Mouse (Mus musculus): ENCODE measurements at regions not wholly inside any gene's neighbourhood (a gene's known extent, or its start where the extent isn't known, plus 50 kb on each side); places are given as distances from the start of the nearest gene placed in this dataset.
"Not testable (repeated sequence)": the region's sequence is repeated elsewhere in the genome, so short reads cannot be mapped to it uniquely, and the experiment has no call there.

DNA sequence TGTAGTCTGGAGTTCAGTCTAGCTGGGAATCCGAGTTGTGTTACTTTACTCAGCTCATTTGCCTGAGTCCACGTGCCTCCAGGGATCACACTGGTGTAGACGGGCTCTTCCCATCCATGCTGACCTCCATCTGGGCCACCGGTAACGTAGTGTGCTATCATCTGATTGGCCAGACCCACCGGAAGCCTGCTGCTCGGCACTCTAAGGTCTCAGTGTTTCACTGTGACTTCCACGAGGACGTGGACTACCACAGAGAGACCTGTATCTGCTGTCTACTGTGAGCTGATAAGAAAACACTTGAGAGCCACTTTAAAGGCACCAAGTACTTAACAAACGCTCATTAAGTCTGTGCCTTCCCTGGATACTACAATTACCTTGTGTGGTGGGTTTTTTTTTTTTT, 262.8 kb upstream of the Nr5a2 start:
- DNase-seq (ENCODE audit: low read depth, low spot score), result no peak

DNA sequence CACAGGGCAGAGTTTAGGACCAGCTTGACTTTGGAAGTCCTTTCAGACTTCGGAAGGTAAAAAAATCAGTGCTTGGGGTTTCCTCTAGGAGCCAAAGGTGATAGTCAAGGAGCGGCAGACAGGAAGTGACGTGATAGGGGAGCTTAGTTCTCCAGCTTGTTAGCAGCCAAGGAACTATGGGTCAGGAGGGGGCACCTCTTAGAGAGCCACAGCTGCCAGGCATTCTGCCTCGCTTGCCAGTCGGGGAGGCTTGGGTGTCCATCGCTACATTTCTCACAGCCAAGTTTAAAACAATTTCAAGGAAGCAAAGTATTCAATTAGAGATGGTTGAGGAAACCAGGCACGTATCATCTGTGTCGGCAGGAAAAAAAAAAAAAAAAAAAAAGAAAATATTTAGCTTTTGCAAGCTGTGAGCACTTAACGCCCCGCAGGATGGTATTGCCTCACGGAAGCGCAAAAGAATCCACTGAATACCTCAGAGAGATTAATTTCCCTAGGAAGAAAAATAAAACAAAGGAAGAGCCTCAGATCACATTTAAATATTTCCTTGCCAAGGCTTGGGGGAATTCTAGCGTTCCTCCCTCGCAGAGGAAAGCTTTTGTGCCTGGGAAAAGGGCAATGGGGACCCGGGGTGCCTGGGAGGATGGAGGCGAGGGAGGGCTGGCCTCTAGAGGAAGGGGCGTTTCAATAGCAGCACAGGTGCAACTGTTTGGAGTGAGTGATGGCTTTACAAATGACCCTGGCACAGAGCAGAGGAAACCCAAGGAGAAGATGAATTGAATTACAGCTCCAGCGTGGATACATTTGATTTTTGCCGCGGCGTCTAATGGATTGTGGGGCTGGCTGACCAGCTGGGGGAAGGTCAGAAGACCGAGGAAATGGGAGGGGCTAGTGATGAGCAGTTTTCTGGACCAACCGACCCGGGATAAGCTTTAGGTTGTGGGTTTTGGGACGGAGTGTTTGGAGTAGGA, 261.1 kb upstream of the Nr5a2 start:
- no peak for DNase-seq (ENCODE audit: low read depth, low spot score)

DNA sequence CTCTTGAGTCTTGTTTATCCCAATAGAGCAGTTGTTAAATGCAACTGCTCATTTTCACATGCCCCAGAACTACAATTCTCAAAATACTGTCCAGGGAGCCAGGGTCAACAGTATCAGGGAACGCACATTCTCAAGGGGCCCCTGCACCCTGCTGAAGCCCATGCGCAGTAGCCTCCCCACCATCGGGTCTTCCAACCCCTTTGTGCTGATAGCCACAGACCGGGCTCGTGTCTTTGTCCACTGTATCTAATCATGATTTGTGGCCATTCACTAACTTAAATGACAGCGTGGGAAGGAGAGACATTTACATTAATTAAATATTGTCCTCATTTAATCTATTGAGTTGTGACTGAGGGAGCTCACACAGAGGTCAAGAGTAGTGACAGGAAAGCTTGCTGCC, 260.0 kb upstream of the Nr5a2 start:
- DNase-seq (ENCODE audit: low read depth, low spot score), result no peak

DNA sequence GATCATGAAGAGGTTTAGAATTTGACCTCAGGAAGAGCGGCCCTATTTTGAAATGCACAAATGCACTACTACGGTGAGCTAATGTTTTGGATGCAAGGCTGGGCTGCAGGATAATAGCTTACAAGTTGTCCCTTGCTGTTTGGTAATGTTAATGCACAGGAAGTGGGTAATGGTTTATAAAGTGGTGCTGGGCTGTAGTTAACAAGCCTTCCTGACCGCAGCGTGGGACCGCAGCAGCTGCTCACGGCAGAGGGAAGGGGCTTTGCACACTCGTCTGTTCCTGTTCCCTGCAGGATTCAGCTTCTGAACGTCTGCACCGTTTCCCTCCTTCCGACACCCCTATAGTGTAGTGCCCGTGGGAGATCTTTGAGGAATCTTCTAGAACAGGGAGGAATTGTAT, 258.4 kb upstream of the Nr5a2 start:
- DNase-seq (ENCODE audit: low read depth, low spot score), result no peak

DNA sequence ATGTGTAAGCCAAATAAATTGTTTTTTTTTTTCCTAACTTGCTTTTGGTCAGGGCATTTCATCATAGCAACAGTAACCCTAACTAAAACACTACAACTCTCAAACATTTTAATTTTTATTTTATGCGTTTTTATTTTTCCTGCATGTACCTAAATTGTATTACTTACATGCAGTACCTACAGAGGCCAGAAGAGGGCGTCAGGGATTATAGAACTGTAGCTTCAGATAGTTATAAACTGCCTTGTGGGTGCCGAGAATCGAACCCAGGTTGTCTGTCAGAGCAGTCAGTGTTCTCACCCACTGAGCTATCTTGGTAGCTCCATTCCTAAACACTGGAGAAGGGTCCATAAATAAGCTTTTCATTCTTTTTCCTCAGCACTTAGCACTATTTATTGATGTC, 257.8 kb upstream of the Nr5a2 start:
- DNase-seq (ENCODE audit: low read depth, low spot score), result no peak

DNA sequence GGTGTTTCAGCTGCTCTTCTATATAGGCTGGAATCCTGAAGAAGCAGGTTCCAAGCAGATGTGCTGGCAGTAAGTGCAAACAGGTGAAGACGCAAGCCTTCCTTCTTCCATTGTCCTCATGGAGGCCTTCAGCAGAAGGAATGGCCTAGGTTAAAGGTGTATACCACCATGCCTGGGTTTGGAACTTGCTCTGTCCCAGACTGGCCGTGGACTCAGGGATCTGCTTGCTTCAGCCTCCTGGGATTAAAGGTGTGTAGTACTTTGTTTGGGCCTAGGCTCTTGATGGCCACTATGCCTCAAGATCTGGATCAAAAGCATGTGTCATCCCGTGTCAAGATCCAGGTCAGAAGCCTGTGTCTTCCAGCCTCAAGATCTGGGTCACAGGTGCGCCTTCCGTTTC, 257.0 kb upstream of the Nr5a2 start:
- no peak for DNase-seq (ENCODE audit: low read depth, low spot score)

DNA sequence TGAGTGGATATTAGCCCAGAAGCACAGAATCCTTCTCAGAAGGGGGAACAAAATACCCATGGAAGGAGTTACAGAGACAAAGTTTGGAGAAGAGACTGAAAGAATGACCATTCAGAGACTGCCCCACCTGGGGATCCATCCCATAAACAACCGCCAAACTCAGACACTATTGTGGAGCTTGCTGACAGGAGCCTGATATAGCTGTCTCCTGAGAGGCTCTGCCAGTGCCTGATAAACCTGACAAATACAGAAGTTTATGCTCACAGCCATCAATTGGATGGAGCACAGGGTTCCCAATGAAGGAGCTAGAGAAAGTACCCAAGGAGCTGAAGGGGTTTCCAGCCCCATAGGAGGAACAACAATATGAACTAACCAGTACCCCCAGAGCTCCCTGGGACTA, 254.1 kb upstream of the Nr5a2 start:
- not testable (repeated sequence) for DNase-seq (ENCODE audit: low read depth, low spot score)

DNA sequence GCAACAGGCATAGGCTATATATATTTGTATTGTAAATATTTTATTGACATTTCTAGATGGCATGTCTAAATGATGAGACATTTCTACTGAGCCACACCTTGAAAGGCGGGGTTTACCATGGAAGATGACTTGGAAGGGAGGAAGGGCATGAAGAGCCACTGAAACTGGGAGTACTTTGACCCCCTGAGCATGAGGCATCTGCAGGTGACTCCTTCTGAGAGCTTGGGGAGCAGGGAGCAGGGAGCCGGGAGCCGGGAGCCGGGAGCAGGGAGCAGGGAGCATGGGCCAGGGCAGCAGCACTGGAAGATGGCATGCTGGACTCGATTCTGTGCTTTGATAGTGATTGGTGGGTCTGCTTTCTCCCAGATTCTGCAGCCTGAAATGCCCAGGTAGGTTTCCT, 253.5 kb upstream of the Nr5a2 start:
- no peak for DNase-seq (ENCODE audit: low read depth, low spot score)

DNA sequence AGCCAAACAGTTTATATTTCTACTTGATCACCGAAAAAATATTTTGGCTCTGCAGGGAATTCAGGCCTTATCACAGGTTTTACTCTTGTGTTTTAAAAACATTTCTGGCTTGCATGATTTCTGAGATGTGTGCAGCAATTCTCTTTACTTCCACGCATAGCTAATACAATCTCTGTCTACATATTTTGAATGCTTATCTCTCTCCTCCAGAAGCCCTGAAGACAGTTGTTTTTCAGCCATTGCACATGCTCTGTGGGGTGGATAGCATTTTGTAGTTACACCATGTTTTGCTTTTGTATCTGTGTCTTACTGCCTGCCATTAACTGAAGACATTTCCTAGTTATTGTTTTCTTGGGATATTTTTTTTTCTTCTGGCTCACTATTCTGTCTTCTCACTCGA, 252.6 kb upstream of the Nr5a2 start:
- DNase-seq (ENCODE audit: low read depth, low spot score), result no peak

DNA sequence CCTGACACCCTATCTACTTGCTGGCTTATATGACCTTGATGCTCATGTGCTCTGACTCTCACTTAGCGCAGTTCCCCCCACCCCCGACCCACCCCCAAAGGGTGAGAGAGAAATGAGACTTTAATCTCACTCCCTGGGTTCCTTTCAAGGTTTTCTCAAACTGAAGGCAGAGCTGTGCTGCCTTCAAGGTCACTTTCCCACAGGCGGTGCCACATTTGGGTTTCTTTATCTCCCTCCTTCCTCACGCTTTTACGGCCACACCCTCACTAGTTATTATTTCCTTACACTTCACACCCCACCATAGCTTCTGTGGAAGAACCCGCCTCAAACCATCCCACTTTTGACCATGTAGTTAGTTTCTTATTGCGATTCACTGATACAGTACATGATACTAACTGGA, 244.1 kb upstream of the Nr5a2 start:
- no peak for DNase-seq (ENCODE audit: low read depth, low spot score)

DNA sequence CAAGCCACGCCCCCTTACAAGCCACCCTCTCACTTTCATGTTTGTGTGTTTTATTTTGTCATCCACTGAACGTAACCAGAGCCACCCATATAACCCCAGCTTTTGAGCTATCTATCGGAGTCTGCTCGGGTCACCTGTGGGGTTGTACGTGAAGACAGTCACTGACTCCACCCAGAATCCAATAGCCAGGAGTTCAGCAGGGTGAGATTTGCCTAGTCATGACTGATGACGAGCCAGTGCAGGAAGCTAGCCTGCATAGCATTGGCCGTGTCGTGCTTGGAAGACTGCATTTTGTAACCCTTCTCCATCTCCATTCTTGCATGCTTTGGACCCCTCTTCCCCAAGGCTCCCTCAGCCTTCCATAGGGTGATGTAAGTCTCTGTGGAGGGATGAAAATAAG, 243.3 kb upstream of the Nr5a2 start:
- no peak for DNase-seq (ENCODE audit: low read depth, low spot score)

DNA sequence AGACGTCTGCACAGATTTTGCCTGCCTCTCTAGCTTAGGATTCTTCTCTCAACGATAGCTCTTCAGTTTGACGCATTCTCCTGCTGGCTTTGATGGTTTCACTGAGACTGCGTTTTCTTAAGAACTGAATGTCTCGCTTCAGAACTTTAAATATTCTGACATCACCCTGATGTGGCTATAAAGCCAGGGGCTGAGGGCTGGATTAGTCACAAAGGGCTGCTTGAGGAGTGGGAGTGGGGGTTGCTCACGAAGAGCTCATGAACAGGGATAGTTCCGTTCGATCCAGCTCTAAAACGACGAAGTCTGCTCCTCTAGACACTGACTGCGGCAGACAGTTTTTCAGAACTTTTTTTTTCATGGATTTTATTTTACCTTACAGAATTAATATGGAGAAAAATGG, 240.7 kb upstream of the Nr5a2 start:
- no peak for DNase-seq (ENCODE audit: low read depth, low spot score)

DNA sequence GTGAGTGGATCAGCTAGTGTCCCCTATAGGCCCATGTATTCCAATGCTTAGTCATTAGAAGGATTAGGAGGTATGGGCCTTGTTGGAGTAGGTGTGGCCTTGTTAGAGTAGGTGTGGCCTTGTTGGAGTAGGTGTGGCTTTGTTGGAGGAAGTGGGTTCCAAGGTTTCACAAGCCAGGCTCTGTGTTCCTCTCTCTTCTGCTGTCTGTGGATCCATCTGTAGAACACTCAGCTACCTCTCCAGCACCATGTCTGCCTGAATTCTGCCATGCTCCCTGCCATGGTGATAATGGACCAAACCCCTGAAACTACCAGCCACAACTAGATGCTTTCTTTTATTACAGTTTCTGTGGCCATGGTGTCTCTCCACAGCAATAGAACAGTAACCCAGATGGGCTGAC, 235.7 kb upstream of the Nr5a2 start:
- no peak for DNase-seq (ENCODE audit: low read depth, low spot score)

DNA sequence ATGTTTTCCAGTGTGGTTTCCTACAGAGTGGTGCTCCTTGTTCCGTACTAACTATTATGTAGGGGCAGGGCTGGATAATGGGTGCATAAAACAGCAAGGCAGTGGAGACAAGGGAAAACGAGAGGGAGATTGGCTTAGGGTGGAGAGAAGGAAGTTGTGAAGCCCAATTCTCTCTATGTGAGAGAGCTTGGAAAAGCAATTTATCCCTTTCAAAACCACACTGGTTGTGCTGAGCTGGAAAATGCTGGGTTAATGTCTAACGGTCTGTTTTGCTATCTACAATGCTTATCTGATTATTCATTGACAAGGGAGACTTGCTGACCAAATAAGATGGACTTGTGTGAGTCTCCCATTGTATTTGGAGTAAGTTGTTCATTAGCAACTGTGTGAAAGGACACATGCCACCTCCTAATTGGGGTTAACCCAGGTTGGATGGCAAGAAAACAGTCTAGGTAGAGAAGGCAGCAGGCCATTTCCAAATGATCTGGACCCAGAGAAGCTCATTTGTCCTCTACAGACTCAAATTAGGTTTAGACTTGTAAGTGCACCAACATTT, 234.9 kb upstream of the Nr5a2 start:
- DNase-seq (ENCODE audit: low read depth, low spot score), result no peak

DNA sequence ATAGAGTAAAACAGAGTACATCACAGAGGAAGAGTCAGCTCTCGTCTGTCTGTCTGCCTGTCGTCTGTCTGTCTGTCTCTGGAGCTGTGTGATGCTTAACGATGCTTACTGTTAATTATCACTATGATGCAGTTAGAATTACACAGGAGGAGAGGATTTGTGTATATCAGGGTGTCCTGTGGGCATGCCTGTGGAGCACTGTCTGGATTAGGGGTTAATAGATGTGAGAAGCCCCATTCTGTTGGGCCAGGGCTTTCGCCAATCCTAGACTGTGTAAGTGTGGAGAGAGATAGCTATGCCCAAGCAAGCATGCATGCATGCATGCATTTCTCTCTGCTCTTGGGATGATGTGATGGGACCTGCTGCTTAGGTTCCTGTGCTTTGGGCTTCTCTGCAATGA, 218.0 kb upstream of the Nr5a2 start:
- DNase-seq (ENCODE audit: low read depth, low spot score), result no peak

DNA sequence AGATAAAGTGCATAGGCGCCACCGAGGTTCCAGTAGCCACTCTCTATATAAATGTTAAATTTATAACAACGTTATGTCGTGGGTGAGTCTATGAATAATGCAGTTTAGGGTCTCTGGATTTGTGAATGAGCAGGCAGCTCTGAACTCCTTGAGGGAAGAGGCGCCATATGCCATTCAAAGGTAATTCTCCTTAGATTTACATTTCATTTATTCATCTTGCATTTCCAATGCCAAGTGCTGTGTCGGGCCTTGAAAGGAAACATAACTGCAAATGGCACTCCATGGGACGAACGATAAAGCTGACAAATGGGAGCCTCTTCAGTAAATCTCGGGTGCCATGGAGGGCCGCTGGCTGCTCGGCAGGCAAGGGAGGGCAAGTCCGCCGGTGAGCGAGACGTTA, 216.4 kb upstream of the Nr5a2 start:
- DNase-seq (ENCODE audit: low read depth, low spot score), result no peak

DNA sequence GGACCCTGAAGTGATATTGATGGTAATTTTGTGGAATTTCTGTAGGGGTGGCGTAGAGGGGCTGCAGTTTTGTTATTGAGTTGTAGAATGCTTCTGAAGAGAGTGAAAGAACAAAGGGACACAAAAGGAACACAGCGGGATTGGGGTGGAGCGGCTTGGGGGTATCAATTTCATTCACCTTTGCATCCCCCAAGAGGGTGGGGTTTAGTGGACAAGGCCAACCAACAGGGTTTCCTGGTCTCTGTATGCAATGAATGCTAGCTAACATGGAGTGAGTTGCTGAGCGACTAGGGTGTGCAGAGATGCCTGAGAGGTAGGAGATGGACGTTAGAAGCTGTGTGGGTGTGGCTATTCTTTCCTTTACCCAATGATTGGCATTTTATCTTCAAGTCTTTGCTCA, 213.8 kb upstream of the Nr5a2 start:
- DNase-seq (ENCODE audit: low read depth, low spot score), result no peak

DNA sequence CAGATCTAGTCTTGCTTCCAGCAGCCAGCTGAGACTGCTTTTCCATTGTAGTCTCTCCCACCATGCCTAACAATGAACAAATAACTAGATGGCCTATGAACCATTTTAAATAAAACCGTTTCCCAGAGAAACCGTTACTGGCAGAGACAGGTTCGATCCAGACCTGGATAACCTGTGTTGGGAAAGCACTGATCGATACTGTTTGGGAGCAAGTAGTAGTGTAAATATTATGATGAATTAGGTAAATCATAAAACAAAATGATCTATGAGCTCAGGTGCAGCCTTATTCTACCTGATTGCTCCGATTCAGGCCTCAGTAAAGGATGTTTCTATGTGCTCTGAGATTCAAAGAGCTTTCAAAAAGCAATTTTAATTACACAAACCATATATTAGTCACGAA, 211.9 kb upstream of the Nr5a2 start:
- DNase-seq (ENCODE audit: low read depth, low spot score), result no peak

DNA sequence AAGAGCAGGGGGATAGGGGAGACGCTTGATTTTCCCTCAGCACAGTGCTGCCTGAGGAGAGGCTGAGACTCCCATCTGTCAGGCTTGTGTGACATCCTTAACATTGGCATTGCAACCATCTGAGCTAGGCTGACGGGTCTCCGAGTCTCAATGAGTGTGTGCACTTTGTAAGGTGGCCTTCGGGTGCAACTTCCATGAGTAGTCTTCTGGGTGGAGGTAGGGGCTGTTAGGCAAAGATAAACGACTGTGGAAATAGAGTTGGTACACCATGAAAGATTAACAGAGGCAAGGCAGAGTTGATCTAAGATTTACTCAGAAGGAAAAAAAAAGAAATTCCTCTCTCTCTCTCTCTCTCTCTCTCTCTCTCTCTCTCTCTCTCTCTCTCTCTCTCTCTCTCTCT, 211.2 kb upstream of the Nr5a2 start:
- DNase-seq (ENCODE audit: low read depth, low spot score), result no peak

DNA sequence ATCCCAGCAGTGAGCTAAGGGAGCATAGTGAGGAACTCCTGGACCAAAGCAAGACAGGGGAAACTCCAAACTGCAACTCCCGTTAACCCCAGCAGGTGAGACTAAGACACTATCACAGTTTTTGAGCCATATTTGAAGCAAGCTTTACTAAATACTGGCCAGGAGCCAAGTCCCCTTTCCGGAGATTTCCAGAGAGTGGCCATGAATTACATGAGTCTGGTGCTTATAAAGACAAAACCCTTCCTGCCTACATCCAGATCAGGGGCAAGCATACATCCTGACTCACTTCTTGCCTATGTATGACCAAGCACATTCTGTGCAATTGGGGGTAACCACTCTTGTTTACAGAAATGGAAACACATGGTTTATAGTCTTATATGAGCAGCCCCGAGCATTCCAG, 187.6 kb upstream of the Nr5a2 start:
- DNase-seq (ENCODE audit: low read depth, low spot score), result no peak

DNA sequence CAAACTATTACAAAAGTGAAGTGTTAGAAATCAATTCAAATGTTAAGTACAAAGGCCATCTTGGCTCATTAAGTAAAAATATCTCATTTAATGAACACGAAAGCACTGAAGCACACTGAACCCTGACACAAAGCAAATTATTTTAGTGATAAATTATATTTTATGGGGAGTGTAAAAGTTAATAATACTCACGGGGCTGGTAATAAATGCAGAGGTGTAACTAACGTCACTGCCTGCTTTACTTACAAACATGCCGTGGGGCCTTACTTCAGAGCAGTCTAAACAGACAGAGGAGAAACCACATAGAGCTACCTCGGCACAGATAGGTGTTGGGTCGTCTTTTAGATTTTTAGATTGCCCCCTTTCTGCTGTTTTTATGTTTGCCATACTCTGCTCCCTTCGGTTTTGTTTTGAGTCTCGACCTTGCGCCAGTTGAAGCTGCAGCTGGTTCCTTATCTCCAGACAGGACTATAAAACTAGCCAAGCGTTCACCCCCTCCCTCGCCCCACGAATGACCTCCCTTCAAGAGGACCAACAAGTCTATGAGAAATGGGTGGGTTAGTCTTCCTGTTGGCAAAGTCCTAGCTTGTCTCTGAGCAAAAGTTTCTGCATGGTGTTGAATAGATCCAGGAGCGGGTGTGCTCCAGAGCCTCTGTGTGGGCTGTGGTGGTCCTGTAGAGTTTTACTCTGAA, 181.8 kb upstream of the Nr5a2 start:
- no peak for DNase-seq (ENCODE audit: low read depth, low spot score)

DNA sequence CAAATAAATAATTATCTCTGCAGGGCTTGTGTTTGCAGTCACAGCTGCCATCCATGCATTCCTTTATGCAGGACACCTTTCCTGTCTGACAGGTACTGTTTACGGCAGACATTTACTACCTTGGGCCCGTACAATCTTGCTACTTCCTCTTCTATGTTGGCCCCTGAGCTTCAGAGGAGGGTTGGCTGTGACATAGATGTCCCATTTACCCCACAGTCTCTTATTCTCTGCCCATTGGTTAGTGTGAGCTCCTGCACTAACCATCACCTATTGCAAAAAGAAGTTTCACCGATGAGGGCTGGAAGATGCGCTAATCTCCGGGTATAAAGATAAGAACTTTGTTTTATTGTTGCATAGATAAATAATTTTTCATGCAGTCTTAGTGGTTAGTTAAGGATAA, 181.1 kb upstream of the Nr5a2 start:
- no peak for DNase-seq (ENCODE audit: low read depth, low spot score)

DNA sequence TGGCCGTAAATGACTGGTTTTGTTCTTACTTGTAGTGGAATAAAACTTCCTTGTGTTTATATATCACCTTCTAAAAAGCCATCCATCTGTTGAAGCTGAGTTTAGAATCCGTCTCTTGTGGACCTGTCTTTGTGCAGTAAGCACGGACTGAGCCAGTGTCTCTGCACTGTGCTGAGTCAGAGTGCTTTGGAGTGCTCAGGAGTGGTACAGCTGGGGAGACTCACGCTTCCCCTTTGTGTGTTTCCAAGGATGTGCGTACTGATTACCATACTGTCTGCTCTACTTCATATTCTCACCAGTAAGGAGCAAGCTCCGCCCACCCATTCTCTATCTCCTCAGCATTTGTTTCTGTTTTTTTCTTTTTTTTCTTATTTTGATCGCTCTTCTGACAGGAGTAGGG, 175.9 kb upstream of the Nr5a2 start:
- no peak for DNase-seq (ENCODE audit: low read depth, low spot score)

Data from 3T3-L1 (cell line).